Mouse (Mus musculus): ENCODE results near the gene Xpot. TPM values are rescaled to one million over a fixed set of nuclear protein-coding genes. Genes with fewer than 3 reads are reported as not detected.

The Xpot gene
- polyA plus RNA-seq, 1 experiment = not detected

DNA sequence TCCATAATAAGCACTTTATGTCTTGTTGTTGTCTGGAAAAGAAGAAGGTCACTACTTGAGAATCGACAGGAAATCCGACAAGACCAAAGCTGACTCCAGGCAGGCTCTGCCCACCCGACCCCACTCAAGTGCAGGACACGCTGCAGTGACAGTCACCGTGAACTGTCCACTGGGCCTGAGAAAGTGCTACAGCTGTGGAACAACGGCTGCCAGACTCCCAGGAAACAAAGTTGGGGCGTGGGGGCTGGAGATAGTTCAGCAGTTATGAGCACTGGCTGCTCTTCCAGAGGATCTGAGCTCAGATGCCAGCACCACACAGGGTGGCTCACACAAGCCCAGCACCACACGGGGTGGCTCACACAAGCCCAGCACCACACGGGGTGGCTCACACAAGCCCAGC is 49.8 kb downstream of the Xpot start:
- H3K27ac ChIP-seq (ENCODE audit: insufficient read depth, low read depth, low read length) = no peak overlapping the region
- TF ChIP-seq CTCF (IDR thresholded peaks at IDR 0.05; ENCODE audit: insufficient read depth, low read depth, low read length) (no peak), POLR2A (IDR thresholded peaks at IDR 0.05; ENCODE audit: insufficient read depth, low read depth, low read length) (no peak)
- 86% methylated on average over 9 of the region's 9 CpGs for WGBS
- H3K4me3 ChIP-seq (ENCODE audit: insufficient read depth, low read depth, low read length) = no peak overlapping the region
- H3K4me1 ChIP-seq (ENCODE audit: control insufficient read depth, insufficient read depth, low read length) = 0 out of 2 replicates have a peak, but pooled peaks cover 2% of the 10 kb centered on the region

DNA sequence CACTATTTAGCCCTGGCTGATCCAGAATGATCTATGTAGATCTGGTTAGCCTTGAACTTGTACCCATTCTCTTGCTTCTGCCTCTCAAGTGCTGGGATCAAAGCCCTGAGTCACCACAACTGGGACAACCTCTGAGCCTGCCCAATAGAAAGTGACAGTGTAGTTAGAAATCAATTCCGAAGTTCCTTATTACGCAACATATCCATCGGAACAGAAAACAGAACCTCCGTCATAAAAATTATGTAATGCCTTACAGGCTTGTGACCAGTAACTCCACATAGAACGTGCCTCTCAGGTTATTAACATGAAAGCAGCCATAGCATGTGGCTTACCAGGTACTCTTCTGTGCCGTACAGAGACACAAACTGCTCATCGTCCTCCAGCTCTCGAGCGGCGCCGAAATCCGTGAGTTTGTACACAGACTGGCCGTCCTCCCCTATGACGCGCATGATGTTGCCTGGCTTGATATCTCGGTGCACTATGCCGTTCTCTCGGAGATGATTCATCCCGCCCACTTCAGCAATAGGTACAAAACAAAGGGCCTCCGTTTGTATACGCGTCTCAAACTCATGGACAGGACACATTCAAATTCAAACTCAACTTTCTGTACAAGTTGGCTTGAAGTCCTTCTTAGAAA is 54.5 kb downstream of the Xpot start:
- Histone ChIP-seq H3K4me1 (ENCODE audit: control insufficient read depth, insufficient read depth, low read length) (peaks cover 5% of the 10 kb centered on the region; the same call in 1 of the 2 replicates), H3K4me3 (ENCODE audit: insufficient read depth, low read depth, low read length) (no peak overlapping the region), H3K27ac (ENCODE audit: insufficient read depth, low read depth, low read length) (no peak overlapping the region)
- no peak for TF ChIP-seq POLR2A (IDR thresholded peaks at IDR 0.05; ENCODE audit: insufficient read depth, low read depth, low read length)
- TF ChIP-seq CTCF (IDR thresholded peaks at IDR 0.05; ENCODE audit: insufficient read depth, low read depth, low read length) = no peak
- WGBS = 87% methylated on average over 22 of the region's 22 CpGs

DNA sequence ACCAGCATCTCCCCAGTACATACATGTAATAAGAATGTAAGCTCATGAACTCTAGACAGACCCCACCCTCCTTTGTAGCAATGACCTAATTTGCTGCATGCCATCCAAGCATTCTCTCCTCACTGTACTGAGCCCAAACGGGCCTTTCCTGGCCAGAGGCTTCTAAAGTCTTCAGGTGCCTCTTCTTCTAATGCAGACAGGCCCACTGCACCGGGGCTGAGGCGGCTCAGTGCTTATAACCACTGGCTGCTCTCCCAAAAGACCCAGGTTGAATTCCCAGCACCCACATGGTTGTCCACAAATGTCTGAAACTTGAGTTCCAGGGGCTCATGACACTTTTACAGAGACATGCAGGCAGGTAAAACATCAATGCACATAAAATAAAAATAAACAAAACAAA is 55.1 kb downstream of the Xpot start:
- no peak overlapping the region for H3K27ac ChIP-seq (ENCODE audit: insufficient read depth, low read depth, low read length)
- H3K4me3 ChIP-seq (ENCODE audit: insufficient read depth, low read depth, low read length) = no peak overlapping the region
- TF ChIP-seq POLR2A (IDR thresholded peaks at IDR 0.05; ENCODE audit: insufficient read depth, low read depth, low read length) (no peak), CTCF (IDR thresholded peaks at IDR 0.05; ENCODE audit: insufficient read depth, low read depth, low read length) (no peak)
- H3K4me1 ChIP-seq (ENCODE audit: control insufficient read depth, insufficient read depth, low read length) = peaks cover 5% of the 10 kb centered on the region; the same call in 1 of the 2 replicates
- WGBS = 93% methylated on average over 3 of the region's 3 CpGs

DNA sequence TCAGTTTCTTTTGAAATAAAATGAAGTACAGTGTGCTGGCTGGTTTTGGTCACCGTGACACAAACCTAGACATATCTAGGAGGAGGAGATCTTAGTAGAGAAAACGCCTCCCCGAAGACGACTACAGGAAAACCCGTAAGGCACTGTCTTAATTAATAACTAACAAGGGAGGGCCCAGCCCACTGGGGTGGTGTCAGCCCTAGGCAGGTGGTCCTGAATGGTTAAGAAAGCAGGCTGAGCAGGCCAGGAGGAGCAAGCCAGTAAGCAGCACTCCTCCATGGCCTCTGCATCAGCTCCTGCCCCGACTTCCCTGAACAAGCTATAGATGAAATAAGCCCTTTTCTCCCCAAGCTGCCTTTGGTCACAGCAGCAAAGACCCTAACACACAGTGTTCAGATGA is 56.3 kb downstream of the Xpot start:
- no peak overlapping the region for H3K4me3 ChIP-seq (ENCODE audit: insufficient read depth, low read depth, low read length)
- no peak for TF ChIP-seq POLR2A (IDR thresholded peaks at IDR 0.05; ENCODE audit: insufficient read depth, low read depth, low read length)
- TF ChIP-seq CTCF (IDR thresholded peaks at IDR 0.05; ENCODE audit: insufficient read depth, low read depth, low read length) = no peak
- H3K4me1 ChIP-seq (ENCODE audit: control insufficient read depth, insufficient read depth, low read length) = peaks cover 5% of the 10 kb centered on the region; the same call in 1 of the 2 replicates
- H3K27ac ChIP-seq (ENCODE audit: insufficient read depth, low read depth, low read length) = no peak overlapping the region
- 42% methylated on average over 6 of the region's 6 CpGs for WGBS

DNA sequence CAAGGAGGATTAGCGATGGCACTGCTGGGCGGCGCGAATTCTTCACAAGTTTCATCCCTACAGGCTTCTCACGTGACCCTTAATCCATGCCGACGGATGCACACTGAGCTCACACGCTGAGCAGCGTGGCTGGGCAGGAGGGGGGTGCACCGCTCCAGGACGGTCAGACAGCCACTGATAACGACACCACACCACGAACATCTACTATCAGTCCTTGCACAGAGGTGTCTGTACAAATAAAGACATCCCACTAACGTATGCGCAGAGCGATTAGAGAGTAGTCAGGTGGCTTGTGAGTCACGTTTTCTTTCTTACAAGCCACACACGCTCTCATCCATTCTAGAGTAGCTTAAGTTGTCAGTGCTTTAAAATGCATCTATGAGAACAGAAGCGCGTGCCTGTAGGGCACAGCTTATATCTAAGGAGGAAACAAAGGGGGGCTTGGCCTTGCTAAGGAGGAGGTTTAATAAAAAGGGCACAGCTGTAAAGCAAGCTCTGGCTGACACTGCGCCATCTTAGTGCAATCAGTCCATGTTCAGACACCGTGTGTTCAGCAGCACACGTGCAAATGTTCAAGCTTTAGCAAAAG is 57.0 kb downstream of the Xpot start:
- H3K4me1 ChIP-seq (ENCODE audit: control insufficient read depth, insufficient read depth, low read length) = peaks cover 5% of the 10 kb centered on the region; the same call in 1 of the 2 replicates
- 17% methylated on average over 23 of the region's 23 CpGs for WGBS
- H3K27ac ChIP-seq (ENCODE audit: insufficient read depth, low read depth, low read length) = no peak overlapping the region
- peak overlapping the region; percentile 40 for H3K4me3 ChIP-seq (ENCODE audit: insufficient read depth, low read depth, low read length)
- no peak for TF ChIP-seq CTCF (IDR thresholded peaks at IDR 0.05; ENCODE audit: insufficient read depth, low read depth, low read length)

DNA sequence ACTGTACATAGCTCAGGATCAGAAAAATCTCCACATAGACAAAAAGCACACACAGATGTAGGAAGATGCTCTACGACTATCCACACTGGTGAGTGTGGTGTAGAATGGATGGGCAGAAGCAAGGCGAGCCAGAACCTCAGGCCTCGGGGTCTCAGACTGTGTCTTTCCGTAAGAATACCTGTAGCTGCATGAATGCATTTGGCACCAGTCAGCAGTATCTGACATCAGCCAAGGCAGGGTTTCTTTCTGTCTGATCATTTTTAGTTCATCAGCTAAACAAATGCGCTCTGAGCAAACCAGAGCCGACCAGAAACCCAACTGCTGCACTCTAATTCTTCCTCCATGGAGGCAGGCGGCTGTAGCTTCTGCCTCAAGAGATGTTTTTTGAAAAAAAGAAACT is 57.6 kb downstream of the Xpot start:
- WGBS = 71% methylated on average over 7 of the region's 7 CpGs
- TF ChIP-seq POLR2A (IDR thresholded peaks at IDR 0.05; ENCODE audit: insufficient read depth, low read depth, low read length) (no peak), CTCF (IDR thresholded peaks at IDR 0.05; ENCODE audit: insufficient read depth, low read depth, low read length) (no peak)
- Histone ChIP-seq H3K4me3 (ENCODE audit: insufficient read depth, low read depth, low read length) (peak overlapping the region; percentile 40; the same call in 1 of the 2 replicates), H3K27ac (ENCODE audit: insufficient read depth, low read depth, low read length) (no peak overlapping the region), H3K4me1 (ENCODE audit: control insufficient read depth, insufficient read depth, low read length) (peaks cover 5% of the 10 kb centered on the region; the same call in 1 of the 2 replicates)

DNA sequence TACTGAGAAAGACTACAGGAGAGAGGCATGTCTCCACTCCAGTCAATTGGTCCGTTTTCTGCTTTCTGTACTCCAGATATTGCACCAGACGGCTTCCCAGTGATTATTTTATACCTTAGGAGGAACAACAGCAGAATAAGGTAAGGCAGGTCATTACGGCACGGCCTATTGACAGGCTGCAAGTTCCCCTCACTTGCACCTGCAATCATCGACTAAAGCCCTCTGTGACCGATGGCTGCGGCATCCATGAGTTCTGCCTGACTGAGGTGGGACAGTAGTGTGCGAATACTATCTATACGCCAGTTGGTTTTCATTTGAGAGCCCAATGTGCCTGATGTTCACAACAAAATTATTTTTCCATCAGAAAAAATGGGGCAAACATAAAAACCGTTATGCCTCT is 58.1 kb downstream of the Xpot start:
- H3K4me3 ChIP-seq (ENCODE audit: insufficient read depth, low read depth, low read length) = no peak overlapping the region
- peaks cover 5% of the 10 kb centered on the region; the same call in 1 of the 2 replicates for H3K4me1 ChIP-seq (ENCODE audit: control insufficient read depth, insufficient read depth, low read length)
- 96% methylated on average over 10 of the region's 10 CpGs for WGBS
- TF ChIP-seq CTCF (IDR thresholded peaks at IDR 0.05; ENCODE audit: insufficient read depth, low read depth, low read length) (no peak), POLR2A (IDR thresholded peaks at IDR 0.05; ENCODE audit: insufficient read depth, low read depth, low read length) (no peak)
- no peak overlapping the region for H3K27ac ChIP-seq (ENCODE audit: insufficient read depth, low read depth, low read length)

DNA sequence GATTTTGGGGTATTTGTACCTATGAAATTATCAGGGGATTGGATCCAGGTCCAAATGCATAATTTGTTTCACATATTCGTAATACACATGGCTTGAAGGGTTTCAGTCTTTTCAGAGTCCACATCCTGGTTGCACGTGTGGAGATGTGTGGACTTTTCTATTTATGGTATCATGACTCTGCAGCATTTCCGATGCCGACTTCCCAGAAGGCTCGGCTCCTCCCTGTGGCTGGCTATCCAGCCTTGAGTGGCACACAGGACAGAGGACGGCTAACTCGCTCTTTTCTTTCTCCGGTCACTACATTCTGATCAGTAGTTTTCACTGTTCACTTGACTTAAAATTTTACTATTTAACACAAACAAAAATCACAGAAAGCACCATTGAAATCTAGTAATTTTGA is 61.7 kb downstream of the Xpot start:
- WGBS = 82% methylated on average over 8 of the region's 8 CpGs
- Histone ChIP-seq H3K27ac (ENCODE audit: insufficient read depth, low read depth, low read length) (no peak overlapping the region), H3K4me3 (ENCODE audit: insufficient read depth, low read depth, low read length) (no peak overlapping the region), H3K4me1 (ENCODE audit: control insufficient read depth, insufficient read depth, low read length) (peaks cover 3% of the 10 kb centered on the region; the same call in 1 of the 2 replicates)
- no peak for TF ChIP-seq CTCF (IDR thresholded peaks at IDR 0.05; ENCODE audit: insufficient read depth, low read depth, low read length)
- TF ChIP-seq POLR2A (IDR thresholded peaks at IDR 0.05; ENCODE audit: insufficient read depth, low read depth, low read length) = no peak

DNA sequence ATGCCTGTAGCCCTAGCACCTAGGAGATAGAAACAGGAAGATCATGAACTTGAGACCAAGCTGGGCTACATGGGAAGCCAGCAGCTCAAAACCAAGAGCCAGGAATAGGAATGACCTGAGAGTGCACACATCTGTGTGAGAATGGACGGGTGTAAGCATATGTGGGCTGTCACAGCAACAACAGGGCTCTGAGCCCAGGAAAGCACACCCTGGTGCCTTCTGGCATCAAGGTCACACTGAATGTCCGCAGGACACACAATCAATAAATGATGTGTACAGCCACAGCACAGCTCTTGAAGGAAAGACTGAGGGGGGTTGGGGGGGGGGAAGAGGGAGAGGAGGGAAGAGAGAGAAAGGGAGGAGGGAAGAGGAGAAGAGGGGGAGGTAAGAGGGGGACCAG is 67.9 kb downstream of the Xpot start:
- H3K4me3 ChIP-seq (ENCODE audit: insufficient read depth, low read depth, low read length) = no peak overlapping the region
- TF ChIP-seq POLR2A (IDR thresholded peaks at IDR 0.05; ENCODE audit: insufficient read depth, low read depth, low read length) (no peak), CTCF (IDR thresholded peaks at IDR 0.05; ENCODE audit: insufficient read depth, low read depth, low read length) (no peak)
- peaks cover 9% of the 10 kb centered on the region for H3K4me1 ChIP-seq (ENCODE audit: control insufficient read depth, insufficient read depth, low read length)
- WGBS = 71% methylated on average over 2 of the region's 2 CpGs
- H3K27ac ChIP-seq (ENCODE audit: insufficient read depth, low read depth, low read length) = no peak overlapping the region
